Mouse (Mus musculus) erythroid progenitor cell, adult 5-6 weeks (primary cell): ENCODE data around the gene 4930447C04Rik. TPM values are rescaled to one million over a fixed set of nuclear protein-coding genes. Genes with fewer than 3 reads are reported as not detected.

Source experiments
- ATAC-seq: replicated peaks from 2 replicates; pipeline ENCODE4 v1.8.0; 2016; ENCODE audit warnings: moderate number of reproducible peaks, mild to moderate bottlenecking, moderate TSS enrichment, inconsistent platforms; ENCODE audit not compliant: poor library complexity, low FRiP score, severe bottlenecking
- total RNA-seq, 2 experiments: library from RNA; stranded (forward) in 1 of 2; stranded (reverse) in 1 of 2; fragments of 150-400 nt in 1 of 2; fragments of 186-747, 209-891 nt in 1 of 2; gene quantifications; 2 replicates each; pipeline versions ENCODE4 v1.2.3 to v1.2.4; 2015 to 2017; ENCODE audit warnings: low replicate concordance in 2 of 2

The 4930447C04Rik gene
- total RNA-seq (2015; ENCODE audit: low replicate concordance) (not detected in 2 replicates), total RNA-seq (2017; ENCODE audit: low replicate concordance) (not detected in 2 replicates)

GRCm38 (mm10) chr12:72940071-72940821 is at the start of gene 4930447C04Rik:
Gene 4930447C04Rik (minus strand): TSS chr12:72940774.
- ATAC-seq: no peak

GRCm38 (mm10) chr12:72983071-72983857 is 42.7 kb upstream of the 4930447C04Rik start:
- no peak for ATAC-seq

DNA sequence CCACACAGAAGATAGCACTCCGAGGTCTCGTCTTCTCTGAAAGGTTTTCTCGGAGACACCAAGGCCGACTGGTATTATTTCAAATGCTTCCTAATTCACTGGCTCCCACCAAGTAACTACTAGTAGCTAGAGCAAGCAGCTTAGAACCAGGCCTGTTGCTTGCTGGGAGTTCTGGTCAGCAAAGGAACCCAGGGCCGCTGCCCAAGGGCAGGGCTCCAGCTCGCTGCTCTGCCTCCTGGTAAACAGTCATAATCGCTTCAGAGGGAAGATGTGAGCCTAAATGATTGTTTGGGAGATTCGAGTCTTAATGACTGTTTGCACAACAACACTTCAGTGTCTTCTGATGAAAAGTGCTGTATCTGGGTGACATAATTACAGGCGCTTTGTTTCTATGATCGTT is 42.0 kb upstream of the 4930447C04Rik start:
- ATAC-seq: no peak

GRCm38 (mm10) chr12:72979236-72979635 is 38.7 kb upstream of the 4930447C04Rik start:
- no peak for ATAC-seq

- no peak for ATAC-seq
Measured at GRCm38 (mm10) chr12:72977851-72978250, 37.3 kb upstream of the 4930447C04Rik start.

GRCm38 (mm10) chr12:72976718-72977117 is 36.1 kb upstream of the 4930447C04Rik start:
- ATAC-seq: no peak

- no peak for ATAC-seq
Measured at GRCm38 (mm10) chr12:72976172-72976571, 35.6 kb upstream of the 4930447C04Rik start.

GRCm38 (mm10) chr12:72973161-72973560 is 32.6 kb upstream of the 4930447C04Rik start:
- no peak for ATAC-seq

DNA sequence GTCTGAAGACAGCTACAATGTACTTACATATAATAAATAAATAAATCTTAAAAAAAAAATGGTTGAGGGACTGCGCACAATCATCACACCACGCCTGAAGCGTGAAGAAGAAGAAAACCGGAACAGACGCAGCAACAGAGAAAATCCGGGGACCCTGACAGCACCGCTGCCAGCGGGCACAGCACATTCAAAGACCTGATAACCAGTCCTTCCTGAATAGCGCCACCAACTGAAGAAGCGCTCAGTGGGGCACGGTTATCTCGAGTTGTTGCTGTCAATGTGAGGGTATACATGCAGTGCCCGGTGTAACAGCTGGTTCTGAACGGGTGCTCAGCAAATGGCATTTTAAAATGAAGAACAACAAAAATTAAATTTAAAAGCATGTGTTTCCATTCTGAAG is 30.0 kb upstream of the 4930447C04Rik start:
- ATAC-seq: no peak

GRCm38 (mm10) chr12:72967541-72967940 is 27.0 kb upstream of the 4930447C04Rik start:
- no peak for ATAC-seq

- ATAC-seq: no peak
Measured at GRCm38 (mm10) chr12:72962761-72963160, 22.2 kb upstream of the 4930447C04Rik start.

GRCm38 (mm10) chr12:72958446-72958845 is 17.9 kb upstream of the 4930447C04Rik start:
- ATAC-seq: no peak

- no peak for ATAC-seq
Measured at GRCm38 (mm10) chr12:72957829-72958424, 17.4 kb upstream of the 4930447C04Rik start.

DNA sequence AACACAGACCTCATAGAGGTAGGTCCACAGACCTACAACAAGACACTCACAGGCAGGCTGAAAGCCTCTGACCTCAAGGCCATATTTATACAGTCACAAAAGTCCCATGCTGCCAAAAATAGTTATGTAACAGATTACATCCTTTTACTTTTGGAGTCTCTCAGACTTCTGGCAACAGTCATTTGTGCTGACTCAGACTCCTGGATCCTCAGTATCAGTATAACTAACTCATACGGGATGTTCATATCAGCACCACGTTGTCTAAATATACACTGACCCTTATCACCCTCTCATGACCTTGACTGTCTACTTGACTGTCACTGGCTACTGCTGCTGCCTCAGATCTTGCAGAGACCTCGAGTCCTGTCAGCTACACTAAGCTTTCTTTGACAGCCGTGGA is 14.3 kb upstream of the 4930447C04Rik start:
- ATAC-seq: no peak

DNA sequence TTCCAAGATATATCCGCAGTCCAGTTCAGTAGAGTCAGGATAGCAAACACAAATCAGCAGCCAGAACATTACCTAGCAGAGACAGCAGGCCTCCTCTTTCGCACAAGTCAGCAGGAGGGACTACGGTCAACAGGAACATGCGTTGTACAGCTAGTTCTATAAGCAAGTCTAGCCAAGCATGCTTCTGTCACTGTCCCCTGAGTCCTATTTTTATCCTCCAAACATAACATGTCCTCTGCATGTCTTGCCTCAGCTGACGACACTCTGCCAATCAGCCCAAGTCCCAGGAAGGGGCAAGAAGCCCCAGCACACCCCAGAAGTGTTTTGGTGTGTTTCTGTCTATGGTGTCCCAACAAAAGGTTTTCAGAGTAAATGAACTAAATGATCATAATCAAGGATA is 13.3 kb upstream of the 4930447C04Rik start:
- ATAC-seq: no peak

DNA sequence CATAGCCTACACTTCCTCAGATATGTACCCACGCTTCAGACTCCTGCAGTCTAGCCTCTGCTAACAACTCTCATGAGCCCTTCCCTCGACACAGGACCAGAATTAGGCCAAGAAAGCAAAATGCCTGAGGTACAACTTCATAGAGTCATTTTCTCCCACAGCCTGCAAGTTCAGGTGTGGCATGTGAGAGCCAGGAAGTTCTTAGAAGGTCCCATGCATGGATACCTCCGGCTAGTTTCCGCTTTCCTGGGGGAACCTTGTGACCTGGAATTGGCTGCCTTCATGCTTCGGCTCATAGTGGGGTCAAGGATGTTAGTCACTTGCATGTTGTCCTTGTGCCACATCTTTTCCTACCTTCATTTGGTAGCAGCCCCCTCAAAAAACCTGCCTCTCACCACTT is 12.5 kb upstream of the 4930447C04Rik start:
- no peak for ATAC-seq

GRCm38 (mm10) chr12:72947335-72947734 is 6.8 kb upstream of the 4930447C04Rik start:
- no peak for ATAC-seq

GRCm38 (mm10) chr12:72946805-72947204 is 6.2 kb upstream of the 4930447C04Rik start:
- ATAC-seq: no peak

GRCm38 (mm10) chr12:72946064-72946395 is 5.5 kb upstream of the 4930447C04Rik start:
- ATAC-seq: no peak

DNA sequence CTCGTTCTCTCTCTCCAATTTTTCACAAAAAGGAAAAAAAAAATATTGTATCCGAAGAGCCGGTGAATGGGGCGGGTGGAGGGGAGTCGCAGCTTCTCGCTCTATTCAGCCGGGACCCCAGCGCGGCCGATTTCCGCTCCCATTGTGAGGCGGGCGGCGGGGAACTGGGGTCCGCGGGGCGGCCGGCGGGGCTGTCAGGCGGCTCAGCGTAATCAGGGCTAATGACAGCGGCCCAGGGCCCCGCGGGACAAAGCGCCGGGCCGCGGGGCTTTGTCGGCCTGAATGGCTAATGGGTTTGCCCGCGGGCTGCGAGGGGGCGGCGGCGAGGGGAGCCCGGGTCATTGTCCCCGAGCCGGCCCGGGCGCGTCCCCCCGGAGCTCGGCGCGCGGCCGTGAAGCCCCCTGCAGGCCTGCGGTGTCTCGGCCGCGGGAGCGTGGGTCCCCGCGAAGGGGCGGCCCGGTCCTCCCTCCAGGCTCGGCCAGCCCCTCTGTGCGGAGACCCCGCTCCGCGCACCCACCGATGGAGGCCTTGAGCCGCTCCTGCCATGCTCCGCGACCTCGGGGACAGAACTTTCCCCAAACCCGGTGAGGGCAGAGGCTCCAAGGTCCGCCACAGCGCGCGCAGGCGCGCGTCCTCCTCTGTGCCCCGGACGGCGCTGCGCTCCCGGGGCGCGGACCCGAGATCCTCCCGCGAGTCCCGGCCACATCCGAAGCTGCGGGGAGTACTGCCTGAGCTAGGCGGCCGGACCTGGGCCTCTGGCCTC is 4.9 kb upstream of the 4930447C04Rik start:
- no peak for ATAC-seq
